Mouse (Mus musculus): ENCODE measurements around the gene Slc35a2. TPM values are rescaled to one million over a fixed set of nuclear protein-coding genes. Genes with fewer than 3 reads are reported as not detected.

Gene Slc35a2
- polyA plus RNA-seq (2015; fragmentation: Nextera tagmentation; extraction: Ambion mirVana), result 24.5 and 28.3 TPM in 2 replicates

DNA sequence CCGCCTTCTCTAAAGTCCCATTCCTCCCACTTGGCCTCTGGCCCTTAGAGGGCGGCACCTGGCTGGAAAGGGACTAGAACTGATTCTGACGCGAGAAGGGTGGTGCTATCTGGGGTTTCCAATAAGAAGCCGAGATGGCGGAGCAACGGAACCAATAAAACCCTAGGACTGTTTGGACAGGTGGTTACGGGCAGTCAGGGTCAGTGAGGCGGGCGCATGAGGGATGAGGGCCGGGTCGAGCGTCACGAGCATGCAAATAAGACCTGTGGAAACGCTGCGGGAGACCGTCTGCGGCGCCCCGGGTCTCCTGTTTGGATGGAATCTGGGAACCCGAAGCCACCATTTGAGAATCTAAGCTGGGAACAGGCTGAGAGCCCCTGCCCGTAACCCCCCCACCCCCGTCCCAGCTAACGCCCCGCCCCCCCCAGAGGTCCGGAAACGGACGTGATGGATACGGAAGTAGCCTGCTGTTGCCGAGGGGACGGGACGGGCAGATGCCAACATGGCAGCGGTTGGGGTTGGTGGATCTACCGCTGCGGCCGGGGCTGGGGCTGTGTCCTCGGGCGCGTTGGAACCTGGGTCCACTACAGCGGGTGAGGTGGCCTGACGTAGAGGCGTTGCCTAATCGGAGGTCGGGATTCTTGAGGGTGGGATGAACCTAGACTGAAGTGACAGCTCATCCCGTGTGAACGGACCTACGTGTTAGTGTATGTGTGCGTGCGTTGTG, at the start of gene Slc35a2:
TSS of gene Slc35a2 (plus strand) at position 188 of the 727 bp plus-strand sequence.
- peak; percentile 64 for DNase-seq (ENCODE audit: low spot score)

DNA sequence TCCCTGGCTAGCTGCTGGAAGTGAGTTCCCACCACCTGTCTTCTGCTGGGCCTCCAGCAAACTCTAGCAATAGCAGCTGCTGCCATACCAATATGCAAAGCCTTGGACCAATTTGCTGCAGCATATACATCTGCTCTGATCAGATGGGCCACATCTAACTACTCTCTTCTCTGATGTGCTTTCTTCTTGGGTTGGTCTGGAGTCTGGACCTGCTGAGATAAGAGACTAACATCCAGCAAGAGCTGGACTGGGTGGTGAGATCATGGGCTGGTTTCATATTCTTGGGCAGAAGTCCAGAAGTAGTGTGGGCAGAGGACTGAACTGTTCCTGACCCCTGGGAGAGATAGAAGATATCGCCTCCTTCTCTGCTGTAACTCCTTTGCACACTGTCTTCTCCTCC, 46.7 kb upstream of the Slc35a2 start:
- no peak for DNase-seq (ENCODE audit: low spot score)

DNA sequence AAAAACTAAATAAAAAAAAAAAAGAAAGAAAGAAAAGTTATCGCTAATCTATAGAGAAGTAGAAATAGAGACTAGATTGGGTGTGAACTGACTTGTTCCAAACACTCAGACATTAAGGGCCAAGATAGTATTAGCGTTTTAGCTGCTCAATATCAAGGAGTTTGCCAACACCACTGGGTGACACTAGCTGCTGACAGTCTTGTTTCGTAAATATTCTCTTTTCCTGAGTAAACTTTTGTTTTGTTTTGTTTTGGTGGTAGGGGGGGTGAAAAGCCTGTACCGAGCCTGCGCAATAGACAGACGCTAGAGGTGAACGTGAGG, 43.0 kb upstream of the Slc35a2 start:
- DNase-seq (ENCODE audit: low spot score), result no peak

DNA sequence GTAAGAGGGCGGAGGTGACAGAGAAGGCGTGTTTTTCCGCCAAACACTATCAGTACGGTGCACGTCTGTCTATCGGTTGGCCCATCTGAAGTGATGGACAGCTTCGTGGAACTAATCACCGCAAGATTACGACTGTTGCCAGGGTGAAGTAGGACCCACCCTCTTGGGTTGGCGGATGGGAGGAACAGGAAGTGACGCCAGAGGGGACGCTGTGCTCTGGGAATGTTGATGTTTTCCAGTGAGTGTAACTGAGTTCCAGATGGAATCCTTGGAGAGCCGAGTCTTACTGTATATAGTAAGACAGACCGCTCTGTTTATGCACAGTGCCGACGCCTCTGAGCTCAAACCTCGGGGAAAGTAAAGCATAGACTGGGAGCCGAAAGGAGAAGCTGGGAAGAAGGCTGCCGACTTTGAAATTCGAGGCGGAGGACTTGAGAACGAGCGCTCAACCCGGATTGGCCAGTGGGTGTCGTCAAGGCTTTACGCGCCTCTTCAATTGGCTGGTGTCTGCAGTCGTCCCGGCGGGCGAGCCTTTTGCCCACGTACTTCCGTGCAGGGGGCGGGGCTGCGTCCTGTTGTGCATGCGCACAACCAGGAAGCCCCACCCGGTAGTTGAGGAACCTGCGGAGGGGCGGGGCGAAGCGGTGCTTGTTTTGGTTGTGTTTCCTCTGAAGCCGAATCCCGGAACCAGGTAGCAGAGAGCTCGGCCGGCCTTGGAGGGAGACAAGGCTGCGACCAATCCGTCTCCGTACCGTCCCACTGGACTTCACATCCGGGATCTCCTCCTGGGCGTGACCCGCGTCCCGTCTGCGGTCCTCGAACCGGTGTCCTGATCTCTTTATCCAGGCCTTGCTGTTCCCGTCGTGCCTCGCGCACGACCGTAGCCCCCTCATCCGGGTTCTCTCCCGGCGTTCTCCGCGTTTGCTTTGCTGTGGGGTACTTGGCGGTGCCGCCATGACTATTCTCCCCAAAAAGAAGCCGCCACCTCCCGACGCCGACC, 42.4 kb upstream of the Slc35a2 start, which contains the start of gene Otud5:
TSS of gene Otud5 (plus strand) at position 202 of the 1,000 bp plus-strand sequence.
- peak; percentile 96 for DNase-seq (ENCODE audit: low spot score)

DNA sequence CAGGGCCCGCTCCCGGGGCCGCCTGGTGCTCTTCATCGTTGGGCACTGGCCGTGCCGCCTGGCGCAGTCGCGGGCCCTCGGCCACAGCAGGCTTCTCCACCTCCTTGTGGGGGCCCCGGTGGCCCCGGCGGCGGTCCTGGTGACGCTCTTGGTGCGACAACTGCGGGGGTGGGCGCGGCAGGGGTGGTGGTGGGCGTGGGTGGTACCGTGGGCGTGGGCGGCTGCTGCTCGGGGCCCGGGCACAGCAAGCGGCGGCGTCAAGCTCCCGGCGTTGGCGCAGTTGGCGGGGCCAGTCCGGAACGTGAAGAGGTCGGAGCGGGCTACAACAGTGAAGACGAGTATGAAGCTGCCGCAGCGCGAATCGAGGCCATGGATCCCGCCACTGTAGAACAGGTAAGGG, 41.5 kb upstream of the Slc35a2 start:
- DNase-seq (ENCODE audit: low spot score), result peak; percentile 13

DNA sequence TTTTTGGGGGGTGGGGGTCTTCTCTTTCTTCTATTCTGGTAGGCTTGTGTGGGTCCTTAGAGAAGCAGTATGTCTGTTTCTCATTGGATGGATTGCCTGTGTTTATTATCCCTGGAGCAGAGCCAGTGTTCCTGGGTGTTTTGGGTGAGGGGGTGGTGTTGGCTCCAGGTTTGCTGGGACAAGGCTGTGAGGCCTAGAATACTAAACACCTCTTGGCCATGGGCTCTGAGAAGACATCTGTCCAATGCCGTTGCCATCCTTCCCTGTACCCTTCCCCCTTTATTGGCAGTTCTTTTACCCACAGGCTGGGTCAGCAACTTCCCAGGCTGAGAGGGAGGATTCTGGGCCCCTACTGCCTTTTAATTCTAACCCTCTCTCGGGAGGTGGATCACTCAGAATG, 36.0 kb upstream of the Slc35a2 start:
- DNase-seq (ENCODE audit: low spot score), result no peak

DNA sequence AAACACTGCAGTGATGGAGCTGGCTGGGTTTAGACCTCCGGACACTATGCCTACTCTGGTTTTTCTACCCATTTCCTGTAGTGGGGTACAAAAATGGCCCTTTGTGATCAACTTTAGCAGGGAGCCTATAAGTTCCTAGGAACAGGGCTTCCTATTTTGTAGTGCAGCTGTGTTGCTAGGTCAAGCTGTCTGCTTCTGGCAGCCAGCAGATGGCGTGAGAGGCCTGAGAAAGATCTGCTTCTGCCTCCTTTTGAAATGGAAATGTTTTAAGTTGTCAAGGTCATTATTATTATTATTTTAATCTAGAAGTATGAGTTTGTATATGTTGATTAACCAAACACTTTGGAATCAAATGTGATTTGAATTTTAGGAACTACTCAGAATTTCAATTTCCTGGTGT, 29.2 kb upstream of the Slc35a2 start:
- DNase-seq (ENCODE audit: low spot score), result peak; percentile 48

DNA sequence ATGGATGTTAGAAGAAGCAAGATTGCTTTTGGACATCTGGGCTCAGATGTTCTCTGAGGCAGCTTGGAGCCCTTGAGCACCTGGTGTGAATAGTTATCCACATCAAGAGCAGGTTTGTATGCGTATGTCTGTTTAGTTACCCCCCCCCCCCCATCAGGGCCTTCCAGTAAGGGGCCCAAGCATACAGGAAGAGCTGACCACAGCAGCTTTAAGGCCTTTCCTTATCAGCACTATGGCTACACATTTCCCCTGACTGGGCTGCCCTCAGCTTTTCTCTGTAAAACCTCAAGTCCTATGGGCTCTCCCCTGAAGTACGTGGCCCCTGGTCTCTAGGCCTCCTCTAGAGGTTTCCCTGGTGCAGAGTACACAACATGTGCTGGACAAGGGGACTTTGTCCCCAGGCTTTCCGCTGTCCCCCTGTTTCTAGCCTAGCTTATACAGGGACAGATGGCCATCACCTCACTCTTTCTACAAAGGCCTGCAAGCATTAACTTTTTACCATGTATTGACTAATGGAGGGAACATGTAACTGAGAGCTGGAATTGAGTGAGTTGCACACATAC, 24.6 kb upstream of the Slc35a2 start:
- DNase-seq (ENCODE audit: low spot score), result no peak

DNA sequence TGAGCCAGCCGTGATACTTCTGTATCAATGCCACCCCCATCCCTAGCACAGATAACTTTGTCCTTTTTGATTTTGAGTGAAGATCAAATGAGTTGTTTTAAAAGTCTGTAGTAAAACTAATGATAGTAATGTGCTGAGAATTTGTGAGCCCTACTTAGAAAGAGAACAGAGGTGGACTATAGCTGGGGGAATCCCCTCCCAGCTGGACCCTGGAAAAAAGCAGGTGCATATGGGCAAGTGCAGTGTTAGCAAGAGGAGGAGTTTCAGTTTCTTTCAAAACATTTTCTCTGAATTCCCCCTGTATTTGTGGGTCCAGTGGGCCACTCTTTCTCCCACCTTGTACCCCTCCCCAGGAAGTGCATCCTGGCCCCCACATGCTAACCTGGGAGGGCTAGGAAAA, 20.6 kb upstream of the Slc35a2 start:
- DNase-seq (ENCODE audit: low spot score), result no peak

DNA sequence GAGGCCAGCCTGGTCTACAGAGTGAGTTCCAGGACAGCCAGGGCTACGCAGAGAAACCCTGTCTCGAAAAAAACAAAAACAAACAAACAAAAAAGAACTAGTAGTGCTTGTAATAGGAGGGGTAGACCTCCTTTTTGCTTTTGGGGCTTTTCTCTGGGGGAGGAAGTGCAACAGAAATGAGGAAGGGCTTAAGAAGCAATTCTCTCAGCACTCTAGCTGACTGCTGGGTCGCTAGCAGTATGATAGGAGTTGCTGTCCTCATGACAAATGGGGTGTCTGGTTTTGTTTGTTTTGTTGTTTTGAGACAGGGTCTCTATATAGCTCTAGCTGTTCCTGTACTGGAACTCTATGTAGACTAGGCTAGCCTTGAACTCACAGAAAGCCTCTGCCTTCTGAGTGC, 19.3 kb upstream of the Slc35a2 start:
- DNase-seq (ENCODE audit: low spot score), result no peak

DNA sequence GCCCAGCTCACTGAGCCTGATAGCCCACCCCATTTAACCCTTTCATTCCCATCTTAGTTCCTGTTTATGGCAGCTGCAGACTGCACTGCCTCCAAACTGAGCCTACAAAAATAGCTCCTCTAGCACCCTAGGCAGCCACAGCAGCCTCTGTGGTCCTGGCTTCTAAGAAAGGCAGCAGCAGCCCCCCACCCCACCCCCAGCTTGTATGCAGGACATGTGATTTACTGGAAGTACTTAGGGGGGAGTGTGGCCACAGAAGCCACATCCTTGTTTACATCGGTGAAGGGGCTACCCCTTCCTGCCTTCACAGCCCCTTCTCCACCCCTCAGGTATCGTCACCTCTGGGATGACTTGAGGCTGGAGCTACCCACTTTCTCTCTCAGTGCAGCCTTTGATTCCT, 18.5 kb upstream of the Slc35a2 start:
- DNase-seq (ENCODE audit: low spot score), result peak; percentile 48

DNA sequence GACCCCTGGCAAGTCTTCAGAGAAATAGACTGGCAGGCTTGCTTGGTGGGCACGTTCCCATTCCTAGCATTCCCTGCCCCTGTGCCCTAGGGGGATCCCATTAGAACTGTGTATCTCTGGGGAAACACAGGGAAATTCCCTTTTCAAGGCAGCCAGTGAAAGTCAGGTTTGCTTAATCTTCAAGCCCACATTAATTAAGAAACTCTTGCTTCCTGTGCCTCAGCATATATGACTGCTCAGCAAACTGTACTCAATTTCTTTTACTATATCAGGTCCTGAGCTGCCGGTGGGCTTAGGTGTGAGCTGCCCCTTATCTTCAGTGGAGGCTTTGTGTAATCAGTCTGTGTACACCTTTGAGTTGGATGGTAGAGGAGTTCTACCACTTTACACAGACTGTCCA, 18.0 kb upstream of the Slc35a2 start:
- DNase-seq (ENCODE audit: low spot score), result no peak

DNA sequence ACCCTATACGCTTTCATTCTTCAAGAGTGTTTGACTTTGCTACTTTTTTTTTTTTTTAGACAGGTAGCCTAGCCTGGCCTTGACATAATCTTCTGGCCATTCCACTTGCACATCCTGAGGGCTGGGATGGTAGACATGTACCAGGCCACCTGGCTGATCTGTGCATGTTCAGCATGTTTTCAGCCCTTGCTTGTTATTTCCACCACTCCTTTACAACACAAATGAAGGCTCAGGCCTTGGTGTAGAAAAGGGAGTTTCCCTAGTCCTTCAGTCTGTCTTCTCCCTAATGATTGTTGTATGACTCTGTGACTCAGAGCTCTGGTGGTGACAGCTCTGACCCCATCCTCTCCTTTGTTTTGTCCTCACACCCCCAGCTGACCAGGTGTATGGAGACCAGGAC, 16.7 kb upstream of the Slc35a2 start:
- DNase-seq (ENCODE audit: low spot score), result no peak

DNA sequence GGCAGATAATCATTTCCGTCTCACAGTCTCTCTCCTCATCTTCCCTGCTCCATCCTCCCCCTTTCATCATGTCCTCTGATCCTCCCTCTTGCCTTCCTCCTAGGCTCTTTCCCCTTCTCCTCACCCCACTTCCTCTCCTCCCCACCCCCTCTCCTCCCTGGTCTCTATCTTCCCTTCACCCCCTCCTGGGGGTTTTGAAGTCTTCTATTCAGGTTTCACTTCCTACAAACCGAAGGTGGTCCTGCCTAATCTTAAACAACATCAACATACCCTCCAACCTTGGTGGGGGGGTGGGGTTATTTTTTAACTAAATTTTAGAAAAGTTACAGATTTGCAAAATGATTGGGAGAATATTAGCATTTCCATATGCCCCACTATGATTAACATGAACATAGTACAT, 15.3 kb upstream of the Slc35a2 start:
- no peak for DNase-seq (ENCODE audit: low spot score)

DNA sequence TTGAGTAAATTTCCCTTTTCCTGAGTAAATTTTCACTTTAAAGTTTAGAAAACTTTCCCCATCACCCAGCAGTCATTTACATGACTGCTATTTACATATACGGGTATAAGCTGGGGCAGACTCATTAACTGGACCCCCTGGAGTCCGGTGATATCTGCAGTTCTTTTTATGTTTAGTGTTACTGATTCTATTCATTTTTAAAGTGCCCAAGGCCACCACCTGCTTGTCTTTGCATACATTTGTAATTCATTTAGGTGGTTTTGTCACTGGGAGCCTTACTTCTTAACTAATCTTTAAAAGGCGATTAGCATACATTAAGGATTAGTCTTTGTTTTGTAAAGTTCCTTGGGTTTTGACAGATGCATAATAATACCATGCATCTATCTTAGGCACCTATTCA, 14.0 kb upstream of the Slc35a2 start:
- DNase-seq (ENCODE audit: low spot score), result no peak

DNA sequence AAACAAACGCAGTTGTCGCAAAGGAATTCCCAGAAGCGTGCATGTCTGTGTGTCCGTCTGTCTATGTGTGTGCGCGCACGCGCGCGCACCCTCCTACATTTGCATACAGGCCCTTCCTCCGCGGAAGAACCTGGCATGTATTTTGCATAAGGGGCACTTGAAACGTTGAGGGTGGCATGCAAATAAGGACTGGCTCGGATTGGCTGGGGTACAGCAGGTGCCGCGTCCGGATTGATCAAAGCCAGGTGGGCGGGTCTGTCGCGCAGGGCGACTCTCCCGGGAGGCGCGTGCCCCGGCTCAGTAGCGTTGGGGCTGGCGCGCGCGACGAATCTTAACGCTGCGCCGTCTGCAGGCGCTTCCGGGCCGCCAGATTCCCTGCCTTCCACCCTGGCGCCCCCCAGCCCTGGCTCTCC, 5.8 kb upstream of the Slc35a2 start, which contains the start of gene Pim2:
TSS of gene Pim2 (plus strand) at position 256 of the 413 bp plus-strand sequence.
- DNase-seq (ENCODE audit: low spot score), result peak; percentile 91

DNA sequence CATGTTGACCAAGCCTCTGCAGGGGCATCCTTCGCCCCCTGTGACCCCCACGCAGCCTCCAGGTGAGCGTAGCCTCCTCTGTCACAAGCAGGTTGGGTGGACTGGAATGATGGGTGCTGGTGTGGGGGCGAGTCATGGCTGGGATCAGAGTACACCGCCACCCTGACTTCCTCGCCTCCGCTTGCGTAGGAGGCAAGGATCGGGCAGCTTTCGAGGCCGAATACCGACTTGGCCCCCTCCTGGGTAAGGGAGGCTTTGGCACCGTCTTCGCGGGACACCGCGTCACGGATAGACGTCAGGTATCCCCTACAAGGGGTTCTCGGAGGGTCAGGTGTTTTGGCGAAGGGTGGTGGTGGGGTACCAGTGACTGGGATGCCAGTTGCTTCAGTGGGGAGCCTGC, 5.3 kb upstream of the Slc35a2 start:
- DNase-seq (ENCODE audit: low spot score), result no peak

DNA sequence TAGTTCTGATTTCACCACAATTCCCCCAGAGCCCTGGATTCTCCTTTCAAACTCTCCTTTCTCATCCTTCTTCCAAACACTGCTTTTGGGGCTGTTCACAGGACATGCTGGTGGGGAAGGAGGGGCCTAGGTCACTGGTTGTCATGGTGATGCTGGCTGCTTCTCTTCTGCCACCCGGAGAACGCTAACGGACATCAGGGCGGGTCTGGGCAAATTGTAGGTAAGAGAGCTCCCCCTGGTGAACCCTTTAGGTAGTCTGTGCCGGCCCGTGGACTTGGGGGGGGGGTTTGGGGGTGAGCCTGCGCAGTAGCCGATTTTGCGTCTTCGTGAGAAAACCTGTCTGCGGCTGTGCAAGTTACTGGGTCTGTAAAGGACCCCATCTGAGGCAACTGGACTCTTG, 4.0 kb upstream of the Slc35a2 start:
- peak; percentile 66 for DNase-seq (ENCODE audit: low spot score)

DNA sequence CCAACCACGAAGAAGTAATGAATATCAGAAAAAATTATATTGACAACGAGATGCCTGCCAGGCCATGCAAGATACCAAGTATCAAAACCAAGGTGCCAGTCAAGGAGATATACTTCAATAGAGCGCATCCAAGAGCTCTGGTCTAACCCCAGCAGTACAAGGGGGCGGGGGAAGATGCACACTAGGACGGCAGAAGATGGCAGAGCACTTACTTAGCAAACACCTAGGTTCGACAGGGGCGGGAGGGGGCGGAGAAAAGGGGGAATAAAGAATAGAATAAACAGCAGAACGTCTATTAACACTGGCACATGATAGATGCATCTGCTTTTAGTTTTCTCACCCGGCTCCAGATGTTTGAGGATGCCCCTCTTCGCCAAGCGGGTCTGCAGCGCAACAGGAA, 14.4 kb downstream of the Slc35a2 start:
- peak; percentile 10 for DNase-seq (ENCODE audit: low spot score)

DNA sequence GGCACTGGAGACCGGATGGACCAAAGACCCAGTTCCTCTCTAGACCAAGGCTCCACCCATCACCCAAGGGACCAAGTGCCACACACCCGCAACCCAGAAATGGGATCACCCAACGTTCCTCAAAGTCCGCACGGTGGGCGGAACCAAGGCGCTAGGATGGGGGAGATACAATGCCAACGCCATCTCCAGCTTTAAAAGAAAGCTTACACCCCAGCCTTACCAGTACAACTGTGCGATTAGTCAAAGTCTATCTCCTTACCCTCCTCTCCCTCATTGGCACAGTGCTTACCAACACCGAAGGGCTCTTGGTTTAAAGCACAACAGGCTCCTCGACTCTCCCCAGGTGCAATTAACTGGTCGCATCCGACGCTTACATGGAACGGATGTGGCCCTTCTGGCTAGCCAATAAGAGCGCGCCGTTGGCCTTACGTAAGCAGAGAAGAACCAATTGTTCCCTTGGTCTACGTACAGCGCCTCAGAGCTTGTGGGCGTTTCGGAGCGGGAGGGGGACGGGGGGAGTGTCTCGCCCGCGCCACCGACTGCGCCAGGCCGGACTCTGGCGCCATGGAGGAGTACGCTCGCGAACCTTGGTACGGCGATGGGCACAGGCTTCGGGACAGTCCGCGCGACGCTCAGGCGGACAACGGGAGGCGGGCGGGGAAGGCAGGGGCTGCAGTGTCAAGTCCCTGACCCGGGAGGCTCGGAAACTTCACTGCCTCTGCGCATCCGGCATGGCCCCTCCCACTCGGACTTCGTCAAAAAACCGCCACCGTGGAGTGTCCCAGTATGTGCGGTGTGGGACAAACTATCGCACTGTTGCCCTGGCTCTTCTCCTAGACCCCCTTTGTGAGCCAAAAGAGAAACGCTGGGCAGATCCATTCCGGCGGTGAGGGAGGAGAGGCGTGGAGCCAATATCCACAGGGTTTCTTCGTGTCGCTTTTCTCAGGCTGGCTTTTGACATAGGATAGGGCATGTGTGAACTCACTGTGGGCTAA, 15.3 kb downstream of the Slc35a2 start, which contains the start of the genes Pqbp1 and Timm17b:
TSS of gene Pqbp1 (minus strand) at position 390 of the 995 bp plus-strand sequence.
TSS of gene Timm17b (plus strand) at position 478 of the 995 bp plus-strand sequence.
- DNase-seq (ENCODE audit: low spot score), result peak; percentile 91
